Mouse (Mus musculus) lung, postnatal 0 days (tissue): ENCODE results near the gene Il17c.

ENCODE experiments used
- CTCF ChIP-seq: IDR thresholded peaks from 2 replicates; pipeline ENCODE4 v1.5.1; 2016; ENCODE audit warnings: antibody characterized with exemption, mild to moderate bottlenecking
- EP300 ChIP-seq: IDR thresholded peaks from 2 replicates; pipeline ENCODE4 v1.6.1; 2016; ENCODE audit warnings: antibody characterized with exemption, mild to moderate bottlenecking, control low read depth

DNA sequence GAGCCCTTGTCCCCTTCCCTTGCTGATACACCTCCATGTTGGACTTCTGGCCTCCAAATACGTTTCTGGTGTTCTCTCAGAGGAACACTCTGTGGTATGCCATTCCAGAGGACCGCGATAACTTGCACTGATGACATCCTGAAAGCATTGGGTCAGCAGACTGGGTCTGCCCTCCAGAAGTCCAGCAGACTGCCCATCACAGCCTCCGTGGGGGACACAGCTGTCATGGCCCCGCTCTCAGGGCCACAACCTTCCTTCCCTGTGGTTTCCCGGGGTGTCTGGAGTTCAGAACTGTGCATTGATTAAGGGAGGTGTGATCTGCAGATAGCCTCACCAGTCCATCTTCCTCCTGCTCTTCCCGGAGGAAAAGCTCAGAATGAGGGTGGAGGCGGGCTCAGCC lies 40.7 kb downstream of the Il17c start:
- TF ChIP-seq EP300 (no peak), CTCF (no peak)
